Mouse (Mus musculus): ENCODE data around the gene Pdia2.

Pdia2 gene

DNA sequence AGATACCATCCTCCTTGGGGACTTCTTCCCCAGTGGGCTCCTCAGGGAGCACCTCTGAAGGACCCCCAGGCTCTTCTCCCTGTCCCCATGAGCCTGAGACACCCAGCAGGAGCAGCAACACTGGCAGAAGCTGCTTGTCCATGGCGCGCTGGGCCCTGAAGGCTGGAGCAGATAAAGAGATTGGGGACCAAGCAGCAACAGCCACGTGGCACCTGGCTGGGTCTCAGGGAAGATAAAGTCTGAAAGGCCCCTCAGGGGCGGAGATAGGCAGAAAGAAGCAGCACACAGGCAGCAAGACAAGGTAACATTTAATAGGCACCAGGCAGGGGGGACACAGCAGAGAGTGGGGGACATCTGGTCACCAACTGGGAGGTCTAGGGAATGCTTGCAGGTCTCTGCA lies at the start of gene Pdia2:
Pdia2 (minus strand) TSS at position 196 of the 400 bp plus-strand sequence.
- no peak for DNase-seq (ENCODE audit: low read depth, low spot score)

DNA sequence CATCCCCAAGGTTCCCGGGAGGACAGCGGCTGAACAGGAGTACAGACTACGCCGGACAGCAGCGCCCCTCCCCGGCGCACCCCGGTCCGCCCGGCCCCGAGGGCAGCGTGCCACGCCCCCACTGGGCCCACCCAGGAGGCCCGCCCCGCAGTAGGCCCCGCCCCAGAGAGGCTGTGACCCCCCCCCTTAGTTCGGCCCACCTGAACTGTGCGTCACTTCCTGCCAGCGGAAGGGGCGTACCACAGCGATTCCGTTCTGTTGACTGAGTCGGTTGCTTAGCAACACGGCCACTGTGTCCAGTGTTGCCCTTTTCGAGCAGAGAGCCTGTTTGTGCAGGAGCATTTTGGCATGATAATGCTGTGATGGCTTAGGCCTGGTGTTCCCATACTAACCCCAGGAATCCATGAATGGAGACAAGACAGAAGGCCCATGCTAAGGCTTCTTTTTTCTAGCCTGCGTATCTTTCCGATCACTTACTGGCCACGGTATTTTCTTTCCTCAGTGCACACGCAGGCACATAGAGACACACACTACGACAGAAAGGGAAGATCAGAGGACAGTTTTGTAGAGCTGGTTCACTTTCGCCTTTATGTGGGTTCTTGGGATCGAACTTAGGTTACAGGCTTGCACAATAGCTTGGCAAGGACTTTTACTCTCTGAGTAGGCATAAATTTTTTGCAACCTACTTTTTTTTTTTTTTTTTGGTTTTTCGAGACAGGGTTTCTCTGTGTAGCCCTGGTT lies 45.4 kb upstream of the Pdia2 start, which contains the start of gene Fam234a:
Fam234a (minus strand) TSS at position 142 of the 741 bp plus-strand sequence.
- peak; percentile 83 for DNase-seq (ENCODE audit: low read depth, low spot score)

DNA sequence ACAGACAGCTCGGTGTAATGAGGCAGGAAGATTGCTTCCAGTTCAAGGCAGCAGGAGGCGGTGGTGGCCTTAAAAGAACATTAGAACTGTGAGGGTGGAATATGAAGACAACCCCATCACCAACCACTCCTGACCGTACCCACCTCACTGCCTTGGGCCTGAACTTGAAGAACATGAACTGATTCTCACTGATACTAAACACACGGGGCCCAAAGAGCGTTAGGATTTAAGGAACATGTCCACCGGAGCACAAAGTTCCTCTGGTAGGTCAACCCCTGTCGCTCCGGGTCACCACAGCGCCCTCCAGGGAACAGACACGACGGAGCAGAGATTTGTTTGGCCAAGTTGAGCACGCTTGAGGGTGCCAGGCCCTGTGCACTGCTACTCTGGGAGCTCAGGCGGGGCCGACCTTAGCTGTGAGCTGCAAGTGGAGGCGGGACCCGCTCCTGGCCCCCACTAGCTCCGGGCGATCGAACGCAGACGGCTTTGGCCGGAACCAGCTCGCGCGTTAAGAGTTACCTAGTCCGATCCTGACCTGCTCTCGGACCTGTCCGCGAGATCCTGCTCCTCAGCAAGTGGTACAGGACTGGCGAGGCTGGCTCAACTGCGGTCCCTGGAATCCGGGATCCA lies 44.7 kb upstream of the Pdia2 start:
- DNase-seq (ENCODE audit: low read depth, low spot score), result peak; percentile 60

DNA sequence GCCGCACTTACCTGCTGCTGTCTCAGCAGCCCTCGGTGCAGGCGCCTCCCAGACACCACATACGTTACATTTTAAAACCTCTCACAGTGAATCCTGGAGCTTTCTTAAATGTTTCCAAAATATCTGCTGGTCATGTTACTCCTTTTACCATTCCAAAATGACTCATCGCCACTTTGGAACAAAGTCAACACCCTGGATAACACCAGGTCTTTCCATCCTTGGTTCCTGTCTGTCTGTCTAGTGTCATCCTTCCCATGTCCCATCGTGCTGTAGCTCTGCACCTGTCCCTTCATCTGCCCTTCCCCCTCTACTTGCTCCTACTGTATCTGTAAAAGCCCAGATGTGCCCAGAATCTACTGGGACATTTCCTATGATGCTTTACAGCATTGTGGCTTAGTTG lies 42.1 kb upstream of the Pdia2 start:
- no peak for DNase-seq (ENCODE audit: low read depth, low spot score)

DNA sequence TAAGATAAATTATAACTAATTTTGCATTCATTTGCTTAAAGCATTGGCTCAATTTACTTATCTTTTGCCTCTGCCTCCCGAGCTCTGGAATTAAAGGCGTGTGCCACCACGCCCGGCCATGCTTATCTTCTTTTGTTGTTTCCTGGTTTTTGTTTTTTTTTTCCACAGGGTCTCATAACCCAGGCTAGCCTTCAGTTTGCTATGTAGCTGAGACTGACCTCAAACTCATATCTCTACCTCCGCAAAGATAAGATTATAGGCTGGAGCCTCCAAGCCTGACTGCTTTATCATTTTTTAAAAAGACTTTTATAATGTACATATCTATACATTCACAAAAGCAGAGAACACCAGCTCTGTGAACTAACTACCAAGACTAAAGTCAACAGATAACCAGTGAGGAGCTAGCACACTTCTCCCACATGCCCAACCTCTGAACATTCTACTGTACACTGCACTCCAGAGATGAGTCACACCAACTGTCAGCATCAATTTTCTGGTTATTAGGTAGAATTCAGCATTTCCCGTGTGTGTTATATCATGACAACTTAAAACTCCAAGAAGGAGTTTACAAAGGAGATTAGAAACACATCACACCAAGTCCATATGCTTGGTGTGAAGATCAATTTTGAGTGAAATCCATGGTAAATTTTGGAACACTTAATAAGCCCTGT lies 41.4 kb upstream of the Pdia2 start:
- DNase-seq (ENCODE audit: low read depth, low spot score), result no peak

DNA sequence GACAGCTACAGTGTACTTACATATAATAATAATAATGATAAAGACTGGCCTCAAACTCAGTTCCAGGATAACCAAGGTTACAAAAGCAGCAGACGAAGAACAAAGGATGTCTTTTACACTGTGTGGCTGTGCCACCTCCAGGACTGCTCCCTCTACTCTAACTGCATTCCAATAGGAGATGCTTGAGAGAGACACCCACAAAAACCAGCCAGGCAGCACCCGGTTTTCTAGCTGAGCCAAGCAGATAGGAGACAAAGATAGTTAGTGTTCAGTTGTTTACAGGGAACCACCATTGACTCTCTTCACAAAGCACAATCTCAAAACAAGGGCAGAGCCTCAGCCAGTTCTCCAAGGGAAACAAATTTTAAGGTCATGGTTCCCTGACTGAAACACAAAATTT lies 40.7 kb upstream of the Pdia2 start:
- DNase-seq (ENCODE audit: low read depth, low spot score), result no peak

DNA sequence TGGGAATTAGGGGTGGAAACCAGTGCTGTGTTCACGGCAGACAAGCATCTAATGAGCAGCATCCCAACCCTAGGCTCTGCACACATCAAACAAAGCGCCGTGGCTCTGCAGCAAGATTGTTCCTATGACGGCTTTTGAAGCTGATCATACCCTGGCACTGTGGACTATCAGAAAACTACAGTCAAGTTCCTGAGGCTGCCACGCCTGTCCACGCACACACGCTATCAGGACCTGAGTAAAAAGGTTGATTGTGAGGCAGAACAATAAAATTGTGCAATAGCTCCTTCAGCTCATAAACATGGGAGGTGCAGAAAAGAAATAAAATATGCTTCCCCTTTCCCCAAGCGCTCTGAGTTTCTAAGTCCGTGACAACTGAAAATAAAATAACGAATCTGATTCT lies 38.8 kb upstream of the Pdia2 start:
- no peak for DNase-seq (ENCODE audit: low read depth, low spot score)

DNA sequence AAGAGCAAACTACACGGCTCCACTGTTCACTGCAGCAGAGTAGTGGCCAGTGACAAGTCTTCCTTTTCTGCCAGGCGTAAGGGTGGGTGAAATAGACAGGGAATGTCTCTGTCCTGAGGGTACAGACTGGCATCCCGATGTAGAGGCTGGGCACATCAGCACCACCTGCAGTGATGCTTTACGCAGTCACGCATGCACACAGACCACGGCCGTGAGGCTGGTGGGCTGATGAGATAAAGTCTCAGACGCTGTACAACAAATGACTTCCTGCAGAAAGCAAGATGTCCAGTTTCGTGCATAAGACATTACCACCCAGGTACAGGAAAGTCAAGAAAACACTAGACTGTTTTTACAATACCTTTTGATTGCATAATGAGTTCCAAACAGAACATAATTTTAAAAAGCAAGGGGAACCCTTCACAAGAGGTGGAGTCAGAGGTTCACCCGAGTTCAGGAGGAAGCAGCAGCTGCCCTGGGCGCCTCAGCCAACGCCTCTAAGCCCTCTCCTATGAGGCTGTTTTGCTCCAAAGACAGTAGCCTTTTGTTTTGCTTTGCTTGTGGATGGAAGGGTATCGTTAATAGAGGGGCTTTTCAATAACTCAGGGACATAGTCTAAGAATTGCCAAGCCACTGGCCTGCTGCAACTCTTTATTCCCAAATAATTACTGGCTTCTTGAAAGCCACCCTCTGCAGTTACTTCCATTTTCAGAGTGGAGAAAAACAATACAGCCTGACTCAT lies 36.4 kb upstream of the Pdia2 start:
- no peak for DNase-seq (ENCODE audit: low read depth, low spot score)

DNA sequence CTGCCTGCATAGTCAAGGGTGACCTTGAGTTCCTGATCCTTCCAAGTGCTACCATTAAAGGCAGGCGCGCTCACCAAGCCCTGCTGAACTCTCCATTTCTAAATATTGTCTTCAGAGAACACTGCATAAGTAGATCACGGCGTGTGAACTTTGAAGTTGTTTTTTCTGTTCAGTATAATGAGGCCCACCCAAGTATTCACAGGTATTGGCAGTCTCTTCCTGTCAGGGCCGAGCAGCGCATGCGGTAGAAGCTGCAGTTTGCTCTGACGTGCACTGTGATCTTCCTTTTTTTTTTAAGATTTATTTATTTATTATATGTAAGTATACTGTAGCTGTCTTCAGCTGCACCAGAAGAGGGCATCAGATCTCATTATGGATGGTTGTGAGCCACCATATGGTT lies 35.5 kb upstream of the Pdia2 start:
- no peak for DNase-seq (ENCODE audit: low read depth, low spot score)

DNA sequence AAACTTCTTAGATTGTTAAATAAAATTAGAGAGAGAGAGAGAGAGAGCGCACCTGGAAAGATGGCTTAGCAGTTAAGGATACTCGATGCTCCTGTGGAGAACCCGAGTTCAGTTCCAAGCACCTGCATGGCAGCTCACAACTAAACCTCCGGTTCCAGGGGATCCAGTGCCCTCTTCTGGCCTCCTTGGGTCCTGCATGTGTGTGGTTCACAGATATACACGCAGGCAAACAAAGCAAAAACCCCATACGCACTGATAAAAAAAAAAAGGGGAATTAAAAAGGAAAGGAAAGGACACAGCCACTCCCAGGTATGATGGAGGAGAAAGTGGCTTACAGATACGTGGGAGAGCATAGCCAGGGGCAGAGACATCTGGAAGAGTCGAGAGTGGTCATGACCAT lies 34.0 kb upstream of the Pdia2 start:
- no peak for DNase-seq (ENCODE audit: low read depth, low spot score)

DNA sequence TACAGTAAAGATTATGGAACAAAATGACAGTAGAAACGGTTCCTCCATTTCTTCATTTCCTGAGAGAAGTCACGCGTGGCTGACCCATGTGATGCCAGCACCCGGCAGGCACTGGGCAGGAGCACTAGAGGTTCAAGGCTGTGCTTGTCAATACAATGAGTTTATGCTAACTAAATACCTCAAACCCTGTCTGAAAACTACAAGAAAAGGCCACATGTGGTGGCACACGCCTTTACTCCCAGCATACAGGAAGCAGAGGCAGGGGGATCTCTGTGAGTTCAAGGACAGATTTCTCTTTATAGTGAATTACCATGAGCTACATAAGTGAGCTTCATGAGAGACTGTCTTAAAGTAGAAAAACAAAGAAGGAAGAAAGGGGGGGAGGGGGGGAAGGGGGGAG lies 32.3 kb upstream of the Pdia2 start:
- DNase-seq (ENCODE audit: low read depth, low spot score), result no peak

DNA sequence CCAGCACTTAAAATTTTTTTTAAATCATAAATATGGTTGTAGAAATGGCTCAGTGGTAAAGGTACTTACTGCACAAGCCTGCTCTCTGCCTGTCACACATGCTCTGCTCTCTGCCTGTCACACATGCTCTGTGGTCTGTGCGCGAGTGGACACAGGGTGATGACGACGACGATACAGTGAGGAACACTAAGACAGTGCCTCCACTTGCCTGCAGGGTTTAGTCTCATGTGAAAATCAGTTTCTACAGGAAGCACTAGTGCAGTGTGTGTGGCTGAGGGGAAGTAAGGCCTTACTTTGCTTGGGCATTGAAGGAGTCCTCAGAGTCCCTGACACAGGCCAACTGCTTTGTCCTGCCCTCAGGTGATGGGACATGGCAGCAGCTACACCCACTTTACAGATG lies 30.9 kb upstream of the Pdia2 start:
- DNase-seq (ENCODE audit: low read depth, low spot score), result no peak

DNA sequence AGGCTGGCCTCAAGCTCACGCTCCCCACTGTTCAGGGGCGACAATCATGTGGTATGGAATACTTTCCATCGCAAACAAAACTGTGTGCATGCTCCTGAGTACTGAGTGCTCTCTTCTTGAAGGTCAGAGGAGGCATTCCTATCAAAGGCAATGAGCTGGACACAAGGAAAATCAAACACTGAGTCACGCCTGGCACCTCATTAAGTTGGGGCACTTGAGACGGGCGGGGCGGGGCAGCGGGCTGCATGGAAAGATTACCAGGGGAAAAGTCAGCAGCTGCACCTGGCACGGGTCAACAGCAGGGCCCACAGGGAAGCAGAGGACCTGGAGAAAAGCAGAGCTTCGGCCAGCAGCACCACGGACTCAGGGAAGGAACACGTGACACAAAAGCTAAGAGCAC lies 26.3 kb upstream of the Pdia2 start:
- DNase-seq (ENCODE audit: low read depth, low spot score), result no peak

DNA sequence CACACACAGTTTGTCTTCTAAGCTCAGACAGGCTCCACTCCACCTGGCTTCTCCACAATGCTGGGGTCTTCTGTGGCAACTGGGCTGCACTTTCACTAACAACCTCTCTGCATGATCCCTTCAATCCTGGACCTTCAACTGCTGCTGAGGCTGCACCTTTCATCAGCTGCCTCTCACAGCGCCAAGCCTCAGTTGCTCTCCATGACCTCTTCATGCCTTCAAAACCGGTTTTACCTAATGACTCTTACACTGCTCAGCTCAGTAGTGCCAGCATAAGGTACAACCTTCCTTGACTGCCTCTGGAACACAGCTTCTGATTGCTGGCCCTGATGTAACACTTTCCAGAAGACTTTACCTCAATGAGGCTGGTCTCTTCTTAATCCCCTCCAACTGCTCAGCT lies 22.6 kb upstream of the Pdia2 start:
- DNase-seq (ENCODE audit: low read depth, low spot score), result no peak

DNA sequence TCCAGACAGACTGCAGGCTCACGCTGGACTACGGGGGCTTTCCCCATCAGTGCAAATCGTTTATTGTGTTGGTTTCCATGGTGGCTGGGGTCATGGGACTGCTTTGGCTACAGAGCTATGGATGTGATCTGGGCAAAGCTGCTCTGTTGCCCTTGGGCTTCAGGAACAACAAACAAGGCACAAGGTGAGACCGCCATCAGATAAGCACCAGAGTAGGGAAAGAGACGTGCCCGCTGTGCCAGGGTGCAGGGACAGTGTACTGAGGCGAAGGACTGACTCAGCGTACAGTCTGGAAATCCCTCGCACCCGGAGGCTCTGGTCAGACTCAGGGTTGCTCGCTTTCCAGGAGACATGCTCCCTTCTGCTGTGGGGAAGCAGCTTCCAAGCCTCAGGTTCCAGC lies 13.8 kb upstream of the Pdia2 start:
- no peak for DNase-seq (ENCODE audit: low read depth, low spot score)

DNA sequence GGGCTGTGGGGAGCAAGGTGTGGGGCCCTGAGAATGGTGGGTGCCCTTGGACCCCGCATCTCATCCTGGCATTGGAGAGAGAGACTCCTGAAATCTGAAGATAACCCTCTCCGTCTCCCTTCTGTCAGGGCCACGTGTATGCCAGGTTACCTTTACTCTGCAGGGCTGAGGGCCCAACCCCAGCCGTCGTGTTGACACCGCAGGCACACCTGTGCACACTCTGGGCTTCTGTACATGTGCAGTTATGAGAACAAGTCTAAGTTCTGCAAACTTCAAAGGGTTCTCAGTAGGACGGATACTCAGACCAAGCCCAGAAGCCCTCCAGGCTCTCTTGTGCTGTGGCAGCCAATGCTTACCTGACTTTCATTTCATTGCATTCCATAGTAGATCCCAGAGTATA lies 13.4 kb upstream of the Pdia2 start:
- no peak for DNase-seq (ENCODE audit: low read depth, low spot score)

DNA sequence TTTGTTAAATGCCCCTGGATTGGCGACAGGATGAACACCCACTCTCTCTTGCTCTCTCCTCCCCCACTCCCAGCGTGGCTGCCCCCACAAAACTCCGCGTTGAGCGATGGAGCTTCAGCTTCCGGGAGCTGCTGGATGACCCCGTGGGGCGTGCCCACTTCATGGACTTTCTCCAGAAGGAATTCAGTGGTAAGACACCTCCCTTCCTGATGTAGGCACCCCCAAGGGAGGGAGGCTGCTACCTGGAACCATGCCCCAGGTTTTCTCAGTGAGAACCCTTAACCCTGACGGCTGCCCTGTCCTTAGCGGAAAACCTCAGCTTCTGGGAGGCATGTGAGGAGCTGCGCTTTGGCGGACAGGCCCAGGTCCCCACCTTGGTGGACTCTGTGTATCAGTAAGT lies 8.8 kb upstream of the Pdia2 start, which contains the start of gene Arhgdig:
Arhgdig (minus strand) TSS at position 101 of the 400 bp plus-strand sequence.
- no peak for DNase-seq (ENCODE audit: low read depth, low spot score)

DNA sequence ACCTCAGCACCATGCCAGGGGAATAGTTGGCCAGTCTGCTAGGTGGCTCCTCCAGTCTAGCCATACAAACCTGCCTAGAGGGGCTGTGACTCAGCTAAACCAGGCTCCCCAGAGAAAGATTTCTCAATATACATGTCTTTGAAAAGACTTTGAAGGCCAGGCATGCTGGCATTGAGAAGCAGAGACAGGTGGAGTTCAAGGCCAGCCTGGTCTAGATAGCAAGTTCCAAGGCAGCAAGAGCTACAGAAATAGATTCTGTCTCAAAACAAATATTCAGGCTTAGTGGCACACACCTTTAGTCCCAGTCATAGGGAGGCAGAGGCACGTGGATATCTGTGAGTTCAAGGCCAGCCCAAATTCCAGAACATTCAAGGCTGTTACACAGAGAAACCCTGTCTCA lies 7.5 kb upstream of the Pdia2 start:
- no peak for DNase-seq (ENCODE audit: low read depth, low spot score)

DNA sequence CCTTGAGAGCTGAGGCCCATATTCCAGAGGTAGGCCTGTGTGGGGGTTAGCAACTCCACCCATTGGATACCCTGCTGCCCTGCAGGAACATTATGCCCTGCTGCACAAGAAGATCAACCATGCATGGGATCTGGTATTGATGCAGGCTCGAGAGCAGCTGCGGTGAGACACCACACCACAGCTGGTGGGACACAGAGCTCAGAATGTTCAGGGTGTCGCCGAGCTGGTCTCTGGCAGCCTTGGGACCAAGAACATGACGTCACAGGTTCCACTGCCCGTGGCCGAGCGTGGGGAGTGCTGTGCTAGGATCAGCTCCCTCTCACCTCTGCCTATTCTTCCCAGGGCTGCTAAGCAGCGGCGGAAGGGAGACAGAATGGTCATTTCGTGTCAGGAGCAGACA lies 5.9 kb upstream of the Pdia2 start:
- no peak for DNase-seq (ENCODE audit: low read depth, low spot score)

DNA sequence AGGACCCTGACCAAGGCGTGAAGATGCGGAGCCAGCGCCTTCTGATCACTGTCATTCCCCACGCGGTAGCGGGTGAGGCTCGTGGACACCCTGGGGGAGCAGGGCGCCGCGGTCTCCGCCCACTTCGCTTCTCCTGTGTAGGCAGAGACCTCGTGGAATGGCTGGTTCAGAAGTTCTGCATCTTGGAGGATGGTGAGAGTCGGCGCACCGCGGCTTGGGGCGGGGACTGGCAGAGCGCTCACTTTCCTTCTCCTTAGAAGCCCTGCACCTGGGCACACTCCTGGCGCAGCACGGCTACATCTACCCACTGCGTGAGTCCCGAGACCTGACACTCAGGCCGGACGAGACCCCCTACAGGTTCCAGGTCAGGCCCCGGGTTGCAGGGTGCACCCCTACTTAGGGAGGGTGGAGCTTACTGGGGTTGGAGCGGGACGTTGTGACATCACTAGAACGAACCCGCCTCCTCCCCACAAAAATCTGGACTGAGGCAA lies 4.5 kb upstream of the Pdia2 start:
- DNase-seq (ENCODE audit: low read depth, low spot score), result no peak

DNA sequence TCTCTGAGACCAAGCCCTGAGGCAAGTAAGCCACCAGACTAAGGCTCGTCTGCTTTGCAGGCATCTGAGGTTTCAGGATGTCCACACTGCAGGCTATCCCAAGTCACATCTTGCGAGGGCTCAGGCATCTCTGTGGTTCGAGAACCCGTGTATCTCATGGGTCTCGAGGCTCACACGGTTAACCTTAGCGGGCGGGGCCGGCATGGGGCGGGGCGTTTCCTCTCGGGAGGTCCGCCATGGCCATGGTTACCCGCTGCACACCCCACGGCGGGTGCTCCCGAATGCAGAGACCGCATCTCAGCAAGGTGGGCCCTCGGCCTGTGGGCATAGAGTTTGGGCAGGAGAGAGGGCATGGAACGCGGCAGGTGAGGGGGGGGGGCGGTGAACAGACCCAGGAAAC lies 3.9 kb upstream of the Pdia2 start, which contains the start of gene Rgs11:
Rgs11 (plus strand) TSS at position 215 of the 400 bp plus-strand sequence.
- no peak for DNase-seq (ENCODE audit: low read depth, low spot score)

DNA sequence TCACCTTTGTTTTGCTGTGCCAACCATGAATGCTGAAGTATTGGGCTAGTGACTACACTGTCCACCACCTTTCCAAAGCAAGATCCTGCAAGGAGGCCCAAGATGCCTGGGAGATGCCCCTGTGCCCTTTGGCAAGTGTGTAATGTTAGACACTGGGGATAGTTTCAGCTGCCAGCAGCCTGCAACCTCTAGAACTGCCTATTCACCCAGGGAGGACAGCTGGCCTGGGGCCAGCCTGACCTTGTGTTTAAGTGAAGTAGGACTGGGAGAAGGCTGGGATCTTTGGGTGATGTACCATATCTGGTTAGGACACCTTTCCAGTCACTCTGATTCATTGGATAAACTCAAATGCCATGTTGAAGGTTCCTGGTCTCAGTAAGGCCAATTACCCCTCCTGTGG lies 3.1 kb upstream of the Pdia2 start:
- no peak for DNase-seq (ENCODE audit: low read depth, low spot score)

Data from WW6 (cell line).